Mouse (Mus musculus): ENCODE measurements at regions not wholly inside any gene's neighbourhood (a gene's known extent, or its start where the extent isn't known, plus 50 kb on each side); places are given as distances from the start of the nearest gene placed in this dataset.

- TF ChIP-seq EP300 (IDR thresholded peaks at IDR 0.05; ENCODE audit: low read depth in 1 of 2, low read length in 2 of 2): no peak
- no peak for TF ChIP-seq MYC (IDR thresholded peaks at IDR 0.05; ENCODE audit: low read depth, low read length)
Measured at GRCm38 (mm10) chr4:53337784-53338183, 102.4 kb upstream of the Slc44a1 start.
